Mouse (Mus musculus): Measurements from ENCODE around the gene Patl2.
"Not testable (repeated sequence)": the region's sequence is repeated elsewhere in the genome, so short reads cannot be mapped to it uniquely, and the experiment has no call there.

The Patl2 gene

GRCm38 (mm10) chr2:122147508-122148241, 38.3 kb downstream of the Patl2 start, which contains the start of gene B2m:
B2m (plus strand) TSS chr2:122147686.
- peak; percentile 95 to 99 for DNase-seq (ENCODE audit: inconsistent age in 2 of 2, low spot score in 1 of 2)

- peak in 1 of 2 experiments; percentile 65 for DNase-seq (ENCODE audit: inconsistent age in 2 of 2, low spot score in 1 of 2)
These were observed 39.3 kb downstream of the Patl2 start for GRCm38 (mm10) chr2:122146687-122147086.

GRCm38 (mm10) chr2:122145756-122146155, 40.2 kb downstream of the Patl2 start:
- peak in 1 of 2 experiments; percentile 40 for DNase-seq (ENCODE audit: inconsistent age in 2 of 2, low spot score in 1 of 2)

- DNase-seq (ENCODE audit: inconsistent age in 2 of 2, low spot score in 1 of 2), result no peak
These were observed 42.9 kb downstream of the Patl2 start for GRCm38 (mm10) chr2:122143111-122143510.

- DNase-seq (ENCODE audit: inconsistent age in 2 of 2, low spot score in 1 of 2), result no peak
These were observed 44.5 kb downstream of the Patl2 start for GRCm38 (mm10) chr2:122141332-122141967.

GRCm38 (mm10) chr2:122140815-122141214, 45.2 kb downstream of the Patl2 start:
- no peak for DNase-seq (ENCODE audit: inconsistent age in 2 of 2, low spot score in 1 of 2)

- DNase-seq (ENCODE audit: inconsistent age in 2 of 2, low spot score in 1 of 2), result no peak
These were observed 48.0 kb downstream of the Patl2 start for GRCm38 (mm10) chr2:122137839-122138465.

- DNase-seq (ENCODE audit: inconsistent age in 2 of 2, low spot score in 1 of 2), result no peak
These were observed 53.4 kb downstream of the Patl2 start for GRCm38 (mm10) chr2:122132618-122133017.

- DNase-seq (ENCODE audit: inconsistent age in 2 of 2, low spot score in 1 of 2), result no peak
These were observed 53.9 kb downstream of the Patl2 start for GRCm38 (mm10) chr2:122132078-122132477.

- DNase-seq (ENCODE audit: inconsistent age in 2 of 2, low spot score in 1 of 2), result no peak
These were observed 58.4 kb downstream of the Patl2 start for GRCm38 (mm10) chr2:122127635-122128034.

GRCm38 (mm10) chr2:122126765-122127347, 59.1 kb downstream of the Patl2 start:
- DNase-seq (ENCODE audit: inconsistent age in 2 of 2, low spot score in 1 of 2), result no peak

- no peak for DNase-seq (ENCODE audit: inconsistent age in 2 of 2, low spot score in 1 of 2)
These were observed 60.1 kb downstream of the Patl2 start for GRCm38 (mm10) chr2:122125680-122126572.

GRCm38 (mm10) chr2:122117961-122118958, 67.7 kb downstream of the Patl2 start, which contains the start of gene Spg11:
Spg11 (minus strand) TSS chr2:122118386.
- DNase-seq (ENCODE audit: inconsistent age in 2 of 2, low spot score in 1 of 2), result peak; percentile 99

GRCm38 (mm10) chr2:122116888-122117287, 69.1 kb downstream of the Patl2 start:
- DNase-seq (ENCODE audit: inconsistent age in 2 of 2, low spot score in 1 of 2), result no peak

- no peak for DNase-seq (ENCODE audit: inconsistent age in 2 of 2, low spot score in 1 of 2)
These were observed 76.3 kb downstream of the Patl2 start for GRCm38 (mm10) chr2:122109714-122110113.

GRCm38 (mm10) chr2:122108101-122108500, 77.9 kb downstream of the Patl2 start:
- no peak for DNase-seq (ENCODE audit: inconsistent age in 2 of 2, low spot score in 1 of 2)

- peak; percentile 21 to 65 for DNase-seq (ENCODE audit: inconsistent age in 2 of 2, low spot score in 1 of 2)
These were observed 83.9 kb downstream of the Patl2 start for GRCm38 (mm10) chr2:122102070-122102469.

- DNase-seq (ENCODE audit: inconsistent age in 2 of 2, low spot score in 1 of 2), result not testable (repeated sequence)
These were observed 88.3 kb downstream of the Patl2 start for GRCm38 (mm10) chr2:122097686-122098085.

- no peak for DNase-seq (ENCODE audit: inconsistent age in 2 of 2, low spot score in 1 of 2)
These were observed 92.1 kb downstream of the Patl2 start for GRCm38 (mm10) chr2:122093844-122094243.

All from adrenal gland, adult (tissue).